Mouse (Mus musculus) c-Kit-positive CD71-positive TER-119-negative erythroid progenitor cells, embryonic 14.5 days (primary cell): ENCODE data around the gene Ndufa13.
"Not testable (repeated sequence)": the region's sequence is repeated elsewhere in the genome, so short reads cannot be mapped to it uniquely, and the experiment has no call there.

Experiments
- DNase-seq: peaks from one replicate; pipeline ENCODE4 v3.0.0-alpha.2; 2013; ENCODE audit warnings: low read depth

The Ndufa13 gene

GRCm38 (mm10) chr8:69902163-69903062 is at the start of gene Ndufa13, which contains the start of the genes Tssk6 and Yjefn3:
TSS of gene Ndufa13 (minus strand) at chr8:69902558.
TSS of gene Tssk6 (plus strand) at chr8:69902184.
TSS of gene Yjefn3 (minus strand) at chr8:69902712.
- no peak for DNase-seq

- DNase-seq, result no peak
Measured at GRCm38 (mm10) chr8:69950300-69950699, 47.9 kb upstream of the Ndufa13 start.

GRCm38 (mm10) chr8:69942495-69942894 is 40.1 kb upstream of the Ndufa13 start:
- not testable (repeated sequence) for DNase-seq

- no peak for DNase-seq
Measured at GRCm38 (mm10) chr8:69940386-69940785, 38.0 kb upstream of the Ndufa13 start.

DNA sequence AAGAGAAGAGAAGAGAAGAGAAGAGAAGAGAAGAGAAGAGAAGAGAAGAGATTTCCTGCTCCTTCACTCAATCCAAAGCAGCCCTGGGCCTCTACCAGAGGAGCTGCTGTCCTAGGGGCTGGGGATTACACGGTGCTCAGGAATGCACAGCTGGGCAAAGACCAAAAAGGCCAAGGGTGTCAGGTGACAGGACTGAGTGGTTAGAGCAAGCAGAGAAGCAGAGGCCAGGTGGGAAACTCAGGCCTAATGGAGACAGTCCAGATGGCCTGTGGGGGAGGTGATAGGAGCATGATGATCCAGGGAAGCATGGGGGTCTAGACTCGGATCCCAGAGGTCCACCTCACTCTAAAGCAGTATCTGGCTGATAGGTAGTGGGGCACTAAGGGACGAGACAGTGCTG is 37.3 kb upstream of the Ndufa13 start:
- DNase-seq, result no peak

GRCm38 (mm10) chr8:69938245-69938982 is 36.1 kb upstream of the Ndufa13 start:
- no peak for DNase-seq

GRCm38 (mm10) chr8:69937466-69937865 is 35.1 kb upstream of the Ndufa13 start:
- DNase-seq, result no peak

GRCm38 (mm10) chr8:69936050-69936794 is 33.9 kb upstream of the Ndufa13 start:
- peak; percentile 24 for DNase-seq

GRCm38 (mm10) chr8:69935431-69935830 is 33.1 kb upstream of the Ndufa13 start:
- DNase-seq, result no peak

- DNase-seq, result no peak
Measured at GRCm38 (mm10) chr8:69934582-69934981, 32.2 kb upstream of the Ndufa13 start.

- no peak for DNase-seq
Measured at GRCm38 (mm10) chr8:69933811-69934210, 31.5 kb upstream of the Ndufa13 start.

DNA sequence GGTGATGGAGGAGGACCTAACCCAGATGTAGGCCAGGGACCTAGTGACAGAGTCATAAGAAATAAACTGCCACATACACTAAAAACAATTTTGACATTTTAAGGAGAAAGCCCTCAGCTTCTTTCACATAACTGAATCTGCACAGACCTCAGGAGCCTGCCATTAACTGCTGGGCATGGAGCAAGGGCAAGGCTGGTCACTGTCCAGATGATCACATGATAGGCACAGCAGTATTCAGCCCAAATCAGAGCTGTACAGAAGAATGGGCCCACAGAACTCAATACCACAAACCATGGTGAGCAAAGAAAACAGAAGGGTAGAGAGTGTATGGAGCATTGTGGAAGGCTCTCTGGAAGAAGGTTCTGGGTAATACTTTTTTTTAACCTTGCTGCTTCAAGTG is 24.5 kb upstream of the Ndufa13 start:
- no peak for DNase-seq

DNA sequence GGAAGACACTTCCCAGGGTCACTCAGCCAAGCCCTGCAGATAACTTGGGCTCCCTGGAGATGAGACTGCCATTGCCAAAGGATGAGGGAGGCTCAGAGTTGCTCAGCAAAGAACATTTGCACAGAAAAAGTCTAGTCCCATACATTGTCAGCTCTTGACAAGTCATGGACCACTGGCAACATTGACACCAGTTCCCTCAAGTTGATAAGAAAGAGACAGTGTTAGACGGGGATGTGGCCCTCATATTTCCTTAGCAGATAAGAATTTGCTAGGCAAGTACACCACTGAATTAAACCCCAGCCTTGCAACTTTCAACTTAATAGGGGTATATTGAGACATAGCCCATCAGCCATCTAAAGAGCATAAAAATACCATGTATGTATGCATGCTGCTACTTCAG is 21.6 kb upstream of the Ndufa13 start:
- no peak for DNase-seq

GRCm38 (mm10) chr8:69921141-69921540 is 18.8 kb upstream of the Ndufa13 start:
- DNase-seq, result no peak

DNA sequence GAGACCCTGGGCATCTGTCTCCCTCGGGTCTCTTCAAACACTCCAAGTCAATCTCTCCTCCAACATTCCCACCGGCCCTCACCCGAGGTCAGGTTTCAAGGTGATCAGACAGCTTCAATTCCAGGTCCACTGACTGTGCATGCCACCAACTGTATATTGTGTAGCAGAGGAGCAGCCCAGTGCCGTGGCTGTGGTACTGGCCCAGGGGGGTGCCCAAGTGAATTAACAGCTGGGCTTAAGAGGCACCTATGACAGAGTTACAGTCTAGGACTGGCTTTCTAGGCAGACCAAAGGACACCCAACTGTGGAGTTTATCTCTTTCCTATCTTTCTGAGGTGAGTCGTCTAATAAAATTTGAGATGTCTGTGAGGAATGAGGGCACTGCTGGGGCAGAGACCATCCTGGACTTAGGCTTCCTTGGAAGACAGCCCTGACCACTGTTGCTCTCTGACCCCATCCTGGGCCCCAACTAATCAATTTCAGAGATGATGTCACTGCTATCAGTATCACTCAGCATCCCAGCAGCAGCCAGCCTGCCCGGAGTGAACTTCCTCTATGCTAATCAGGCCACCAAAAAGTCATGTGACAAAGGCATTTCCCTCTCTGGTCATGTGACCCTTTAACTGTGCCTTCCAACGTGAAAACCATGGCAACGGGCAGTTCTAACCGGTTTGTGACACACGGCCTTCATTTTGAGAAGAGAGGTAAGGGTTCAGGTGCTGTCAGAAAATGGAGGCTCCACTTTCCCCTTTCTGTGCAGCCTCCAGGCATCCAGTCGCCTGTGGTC is 17.7 kb upstream of the Ndufa13 start:
- peak; percentile 73 for DNase-seq

DNA sequence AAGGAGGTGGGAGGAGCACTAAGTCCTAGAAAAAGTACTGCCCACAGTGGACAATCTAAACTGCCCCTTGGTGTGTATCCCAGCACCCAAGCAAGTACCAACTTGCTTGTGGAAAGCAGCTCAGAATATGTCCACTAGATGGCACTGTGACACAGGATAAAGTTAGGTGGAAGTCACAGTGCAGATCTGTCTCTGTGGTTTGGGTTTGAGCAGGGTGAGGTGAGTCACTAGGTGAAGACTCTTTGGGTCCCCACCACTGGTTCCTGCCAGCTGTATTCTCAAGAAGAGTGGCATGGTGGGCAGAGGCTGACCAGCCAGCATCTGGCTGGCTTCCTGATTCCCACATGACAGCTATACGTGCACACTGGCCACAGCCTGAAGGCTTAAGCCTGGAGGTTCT is 16.7 kb upstream of the Ndufa13 start:
- DNase-seq, result peak; percentile 85

GRCm38 (mm10) chr8:69918506-69918905 is 16.1 kb upstream of the Ndufa13 start:
- no peak for DNase-seq

DNA sequence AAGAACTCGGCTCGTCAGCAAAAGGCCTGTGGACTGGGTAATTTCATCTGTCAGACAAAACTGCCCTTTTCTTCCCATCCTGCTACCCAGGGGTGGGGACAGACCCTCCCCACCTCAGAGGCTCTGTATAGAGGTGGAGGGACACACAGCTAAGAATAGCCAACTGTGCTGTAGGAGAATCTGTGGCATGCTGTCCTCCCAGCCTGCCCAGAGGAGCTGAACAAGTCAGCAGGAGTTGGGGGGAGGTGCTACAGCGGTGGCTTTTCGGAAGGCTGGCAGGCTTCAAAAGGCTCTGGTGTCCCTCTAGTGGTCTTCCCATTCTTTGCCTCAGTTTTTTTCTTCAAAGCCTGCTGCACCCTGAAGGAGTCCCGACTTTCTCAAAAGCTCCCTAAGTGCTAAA is 13.4 kb upstream of the Ndufa13 start:
- DNase-seq, result no peak

- DNase-seq, result no peak
Measured at GRCm38 (mm10) chr8:69914526-69914925, 12.2 kb upstream of the Ndufa13 start.

GRCm38 (mm10) chr8:69912478-69913074 is 10.2 kb upstream of the Ndufa13 start:
- DNase-seq, result no peak

- no peak for DNase-seq
Measured at GRCm38 (mm10) chr8:69911917-69912316, 9.6 kb upstream of the Ndufa13 start.
